Mouse (Mus musculus): Measurements from ENCODE around the gene Gm20671. TPM values are rescaled to one million over a fixed set of nuclear protein-coding genes. Genes with fewer than 3 reads are reported as not detected.

Gm20671 gene
- polyA plus RNA-seq, 1 experiment from 2014 or later, result not detected

GRCm38 (mm10) chr5:32697208-32697867 is 129.6 kb downstream of the Gm20671 start:
- peak; percentile 95 for ATAC-seq
- Histone ChIP-seq H3K4me2 (replicated peaks) (no peak overlapping the region), H3K27me3 (replicated peaks) (no peaks in the 10 kb centered on the region), H3K4me3 (replicated peaks) (no peak overlapping the region), H3K36me3 (no peaks in the 10 kb centered on the region), H3K4me1 (replicated peaks) (no peaks in the 10 kb centered on the region), H3K9ac (no peak overlapping the region), H3K9me3 (no peaks in the 10 kb centered on the region), H3K27ac (peak overlapping the region; percentile 57)
- WGBS, result 50% methylated on average over 5 of the region's 5 CpGs

DNA sequence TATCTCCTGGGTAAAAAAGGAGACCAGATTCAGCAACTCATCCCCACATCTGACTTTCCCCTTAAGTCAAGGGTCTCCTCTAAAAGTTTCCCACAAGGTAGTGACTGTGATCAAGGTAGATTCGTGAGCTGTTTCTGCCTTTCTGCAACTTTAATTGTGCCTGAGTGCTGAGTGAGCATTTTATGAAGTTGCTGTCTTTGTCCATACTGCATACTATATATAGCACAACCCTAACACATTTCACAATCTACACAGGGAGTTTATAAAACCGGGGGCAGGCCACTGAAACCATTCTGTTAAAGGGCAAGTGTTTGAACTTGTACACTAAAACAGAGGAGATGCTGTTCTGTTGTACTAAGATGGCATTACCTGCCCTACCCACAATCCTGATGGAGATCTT is 133.5 kb downstream of the Gm20671 start:
- H3K36me3 ChIP-seq, result no peaks in the 10 kb centered on the region
- no peak overlapping the region for H3K9ac ChIP-seq
- 61% methylated on average over 2 of the region's 2 CpGs for WGBS
- H3K4me3 ChIP-seq (replicated peaks), result no peak overlapping the region
- no peak for ATAC-seq
- no peaks in the 10 kb centered on the region for H3K27me3 ChIP-seq (replicated peaks)
- H3K27ac ChIP-seq, result no peak overlapping the region
- H3K4me1 ChIP-seq (replicated peaks), result no peaks in the 10 kb centered on the region
- no peaks in the 10 kb centered on the region for H3K9me3 ChIP-seq
- no peak overlapping the region for H3K4me2 ChIP-seq (replicated peaks)

Other genes with a start within 250 kb of the Gm20671 start
- gene Yes1, start 215.9 kb downstream of the Gm20671 start, polyA plus RNA-seq (2015; fragmentation: Nextera tagmentation; extraction: Ambion mirVana), result 31.5 and 35.4 TPM in 2 replicates
- 91.1 and 97.2 TPM in 2 replicates for gene Pisd, start 41.5 kb downstream of the Gm20671 start, polyA plus RNA-seq (2015; fragmentation: Nextera tagmentation; extraction: Ambion mirVana)
- 12.4 and 16.4 TPM in 2 replicates for gene Prr14l, start 27.1 kb upstream of the Gm20671 start, polyA plus RNA-seq (2015; fragmentation: Nextera tagmentation; extraction: Ambion mirVana)
- 17.3 and 20.2 TPM in 2 replicates for gene Depdc5, start 36.6 kb upstream of the Gm20671 start, polyA plus RNA-seq (2015; fragmentation: Nextera tagmentation; extraction: Ambion mirVana)
- gene Ywhah, start 191.7 kb upstream of the Gm20671 start, polyA plus RNA-seq (2015; fragmentation: Nextera tagmentation; extraction: Ambion mirVana), result 440 and 463 TPM in 2 replicates